Mouse (Mus musculus) neural tube, embryonic 10.5 days (tissue): ENCODE results near the gene Cntn5.
A peak's percentile ranks its signal among the peaks of the same experiment; 100 is the strongest.

Source experiments
- DNase-seq: peaks from one replicate; pipeline ENCODE4 v3.0.0-alpha.2; 2017; ENCODE audit warnings: low spot score; ENCODE audit errors: extremely low spot score

Gene Cntn5

GRCm38 (mm10) chr9:10448987-10449563 lies 455.5 kb downstream of the Cntn5 start:
- no peak for DNase-seq

- no peak for DNase-seq
Observed at GRCm38 (mm10) chr9:10447220-10447837, 457.2 kb downstream of the Cntn5 start.

- DNase-seq = no peak
Observed at GRCm38 (mm10) chr9:10412075-10412474, 492.5 kb downstream of the Cntn5 start.

- DNase-seq = no peak
Observed at GRCm38 (mm10) chr9:10400099-10400498, 504.5 kb downstream of the Cntn5 start.

GRCm38 (mm10) chr9:10389863-10390262 lies 514.7 kb downstream of the Cntn5 start:
- DNase-seq = no peak

- no peak for DNase-seq
Observed at GRCm38 (mm10) chr9:10384455-10384854, 520.1 kb downstream of the Cntn5 start.

GRCm38 (mm10) chr9:10383140-10383539 lies 521.4 kb downstream of the Cntn5 start:
- DNase-seq = no peak

- no peak for DNase-seq
Observed at GRCm38 (mm10) chr9:10381701-10382100, 522.9 kb downstream of the Cntn5 start.

- no peak for DNase-seq
Observed at GRCm38 (mm10) chr9:10376261-10376660, 528.3 kb downstream of the Cntn5 start.

- DNase-seq = no peak
Observed at GRCm38 (mm10) chr9:10368971-10369370, 535.6 kb downstream of the Cntn5 start.

- no peak for DNase-seq
Observed at GRCm38 (mm10) chr9:10368410-10368809, 536.2 kb downstream of the Cntn5 start.

- DNase-seq = no peak
Observed at GRCm38 (mm10) chr9:10366246-10366955, 538.2 kb downstream of the Cntn5 start.

GRCm38 (mm10) chr9:10350909-10351655 lies 553.5 kb downstream of the Cntn5 start:
- no peak for DNase-seq

- no peak for DNase-seq
Observed at GRCm38 (mm10) chr9:10348741-10349140, 555.8 kb downstream of the Cntn5 start.

GRCm38 (mm10) chr9:10348222-10348621 lies 556.4 kb downstream of the Cntn5 start:
- no peak for DNase-seq

- DNase-seq = no peak
Observed at GRCm38 (mm10) chr9:10340751-10341150, 563.8 kb downstream of the Cntn5 start.

GRCm38 (mm10) chr9:10339716-10340115 lies 564.9 kb downstream of the Cntn5 start:
- no peak for DNase-seq

- peak; percentile 54 for DNase-seq
Observed at GRCm38 (mm10) chr9:10324697-10325368, 579.7 kb downstream of the Cntn5 start.

GRCm38 (mm10) chr9:10269342-10269741 lies 635.2 kb downstream of the Cntn5 start:
- DNase-seq = no peak

- no peak for DNase-seq
Observed at GRCm38 (mm10) chr9:10268836-10269235, 635.7 kb downstream of the Cntn5 start.

GRCm38 (mm10) chr9:10265616-10266015 lies 639.0 kb downstream of the Cntn5 start:
- no peak for DNase-seq
